Mouse (Mus musculus): Measurements from ENCODE around the gene Gcgr. TPM values are rescaled to one million over a fixed set of nuclear protein-coding genes. Genes with fewer than 3 reads are reported as not detected.

Gcgr gene
- polyA plus RNA-seq, 1 experiment from 2014 or later = 1.8 TPM

- 0 out of 2 replicates have a peak, but pooled peaks have one; percentile 36 for ATAC-seq (replicated peaks; ENCODE audit: insufficient number of reproducible peaks, low FRiP score, low TSS enrichment)
- Histone ChIP-seq H3K27ac (ENCODE audit: low read depth, low read length) (peak overlapping the region; percentile 3; the same call in 1 of the 2 replicates), H3K9me3 (replicated peaks; ENCODE audit: control insufficient read depth, low read length) (no peaks in the 10 kb centered on the region), H3K4me3 (ENCODE audit: low read depth, low read length) (no peak overlapping the region), H3K4me1 (ENCODE audit: control insufficient read depth, insufficient read depth, low read length) (no peaks in the 10 kb centered on the region; the same call in 1 of the 2 replicates), H3K4me2 (peak overlapping the region; percentile 9; the same call in 1 of the 2 replicates), H3K9ac (ENCODE audit: low read depth, low read length) (0 out of 2 replicates have a peak overlapping the region, but pooled peaks have one; percentile 1), H3K27me3 (ENCODE audit: control insufficient read depth, insufficient read depth, low read length) (peaks cover 2% of the 10 kb centered on the region; the same call in 1 of the 2 replicates), H3K36me3 (ENCODE audit: control insufficient read depth, insufficient read depth, low read length) (no peaks in the 10 kb centered on the region)
- 38% methylated on average over 9 of the region's 9 CpGs for WGBS (ENCODE audit: insufficient replicate concordance)
Observed at GRCm38 (mm10) chr11:120519738-120520137, 10.8 kb upstream of the Gcgr start.

GRCm38 (mm10) chr11:120520498-120520897, 10.0 kb upstream of the Gcgr start:
- H3K4me2 ChIP-seq = no peak overlapping the region
- H3K27ac ChIP-seq (ENCODE audit: low read depth, low read length) = no peak overlapping the region
- H3K9me3 ChIP-seq (replicated peaks; ENCODE audit: control insufficient read depth, low read length) = peaks cover 3% of the 10 kb centered on the region; the same call in 1 of the 2 replicates
- 0 out of 2 replicates have a peak overlapping the region, but pooled peaks have one; percentile 1 for H3K9ac ChIP-seq (ENCODE audit: low read depth, low read length)
- H3K27me3 ChIP-seq (ENCODE audit: control insufficient read depth, insufficient read depth, low read length) = peaks cover 2% of the 10 kb centered on the region; the same call in 1 of the 2 replicates
- H3K36me3 ChIP-seq (ENCODE audit: control insufficient read depth, insufficient read depth, low read length) = no peaks in the 10 kb centered on the region
- 67% methylated on average over 9 of the region's 9 CpGs for WGBS (ENCODE audit: insufficient replicate concordance)
- H3K4me1 ChIP-seq (ENCODE audit: control insufficient read depth, insufficient read depth, low read length) = no peaks in the 10 kb centered on the region; the same call in 1 of the 2 replicates
- ATAC-seq (replicated peaks; ENCODE audit: insufficient number of reproducible peaks, low FRiP score, low TSS enrichment) = no peak
- H3K4me3 ChIP-seq (ENCODE audit: low read depth, low read length) = no peak overlapping the region

GRCm38 (mm10) chr11:120520967-120521540, 9.4 kb upstream of the Gcgr start:
- H3K27ac ChIP-seq (ENCODE audit: low read depth, low read length) = no peak overlapping the region
- no peak for ATAC-seq (replicated peaks; ENCODE audit: insufficient number of reproducible peaks, low FRiP score, low TSS enrichment)
- peaks cover 2% of the 10 kb centered on the region; the same call in 1 of the 2 replicates for H3K27me3 ChIP-seq (ENCODE audit: control insufficient read depth, insufficient read depth, low read length)
- peaks cover 3% of the 10 kb centered on the region; the same call in 1 of the 2 replicates for H3K9me3 ChIP-seq (replicated peaks; ENCODE audit: control insufficient read depth, low read length)
- 68% methylated on average over 5 of the region's 5 CpGs for WGBS (ENCODE audit: insufficient replicate concordance)
- H3K4me3 ChIP-seq (ENCODE audit: low read depth, low read length) = no peak overlapping the region
- H3K9ac ChIP-seq (ENCODE audit: low read depth, low read length) = no peak overlapping the region
- no peak overlapping the region for H3K4me2 ChIP-seq
- H3K36me3 ChIP-seq (ENCODE audit: control insufficient read depth, insufficient read depth, low read length) = no peaks in the 10 kb centered on the region
- no peaks in the 10 kb centered on the region; the same call in 1 of the 2 replicates for H3K4me1 ChIP-seq (ENCODE audit: control insufficient read depth, insufficient read depth, low read length)

GRCm38 (mm10) chr11:120522581-120522980, 7.9 kb upstream of the Gcgr start:
- ATAC-seq (replicated peaks; ENCODE audit: insufficient number of reproducible peaks, low FRiP score, low TSS enrichment) = no peak
- H3K27ac ChIP-seq (ENCODE audit: low read depth, low read length) = no peak overlapping the region
- 82% methylated on average over 8 of the region's 8 CpGs for WGBS (ENCODE audit: insufficient replicate concordance)

GRCm38 (mm10) chr11:120525959-120526358, 4.5 kb upstream of the Gcgr start:
- ATAC-seq (replicated peaks; ENCODE audit: insufficient number of reproducible peaks, low FRiP score, low TSS enrichment) = no peak
- Histone ChIP-seq H3K27ac (ENCODE audit: low read depth, low read length) (no peak overlapping the region), H3K36me3 (ENCODE audit: control insufficient read depth, insufficient read depth, low read length) (no peaks in the 10 kb centered on the region), H3K4me2 (no peak overlapping the region), H3K4me1 (ENCODE audit: control insufficient read depth, insufficient read depth, low read length) (peaks cover 6% of the 10 kb centered on the region; the same call in 1 of the 2 replicates), H3K27me3 (ENCODE audit: control insufficient read depth, insufficient read depth, low read length) (peaks cover 36% of the 10 kb centered on the region), H3K9me3 (replicated peaks; ENCODE audit: control insufficient read depth, low read length) (peaks cover 3% of the 10 kb centered on the region; the same call in 1 of the 2 replicates), H3K9ac (ENCODE audit: low read depth, low read length) (no peak overlapping the region), H3K4me3 (ENCODE audit: low read depth, low read length) (no peak overlapping the region)
- WGBS (ENCODE audit: insufficient replicate concordance) = 70% methylated on average over 2 of the region's 2 CpGs

More at GRCm38 (mm10) chr11:120522581-120522980, 7.9 kb upstream of the Gcgr start:
- Histone ChIP-seq H3K4me2 (no peak overlapping the region), H3K9me3 (replicated peaks; ENCODE audit: control insufficient read depth, low read length) (peaks cover 3% of the 10 kb centered on the region; the same call in 1 of the 2 replicates), H3K4me1 (ENCODE audit: control insufficient read depth, insufficient read depth, low read length) (no peaks in the 10 kb centered on the region; the same call in 1 of the 2 replicates), H3K9ac (ENCODE audit: low read depth, low read length) (no peak overlapping the region), H3K27me3 (ENCODE audit: control insufficient read depth, insufficient read depth, low read length) (peaks cover 3% of the 10 kb centered on the region; the same call in 1 of the 2 replicates), H3K4me3 (ENCODE audit: low read depth, low read length) (no peak overlapping the region), H3K36me3 (ENCODE audit: control insufficient read depth, insufficient read depth, low read length) (no peaks in the 10 kb centered on the region)

GRCm38 (mm10) chr11:120527690-120528354, 2.7 kb upstream of the Gcgr start:
- 73% methylated on average over 9 of the region's 9 CpGs for WGBS (ENCODE audit: insufficient replicate concordance)

GRCm38 (mm10) chr11:120528903-120529302, 1.6 kb upstream of the Gcgr start:
- H3K9ac ChIP-seq (ENCODE audit: low read depth, low read length) = no peak overlapping the region
- 0 out of 2 replicates have a peak, but pooled peaks cover 6% of the 10 kb centered on the region for H3K4me1 ChIP-seq (ENCODE audit: control insufficient read depth, insufficient read depth, low read length)
- no peaks in the 10 kb centered on the region for H3K36me3 ChIP-seq (ENCODE audit: control insufficient read depth, insufficient read depth, low read length)
- no peak overlapping the region for H3K27ac ChIP-seq (ENCODE audit: low read depth, low read length)
- no peak overlapping the region; the same call in 1 of the 2 replicates for H3K4me2 ChIP-seq
- H3K4me3 ChIP-seq (ENCODE audit: low read depth, low read length) = no peak overlapping the region
- H3K27me3 ChIP-seq (ENCODE audit: control insufficient read depth, insufficient read depth, low read length) = peaks cover 63% of the 10 kb centered on the region
- ATAC-seq (replicated peaks; ENCODE audit: insufficient number of reproducible peaks, low FRiP score, low TSS enrichment) = no peak
- 36% methylated on average over 4 of the region's 4 CpGs for WGBS (ENCODE audit: insufficient replicate concordance)
- H3K9me3 ChIP-seq (replicated peaks; ENCODE audit: control insufficient read depth, low read length) = peaks cover 3% of the 10 kb centered on the region; the same call in 1 of the 2 replicates

More at GRCm38 (mm10) chr11:120527690-120528354, 2.7 kb upstream of the Gcgr start:
- Histone ChIP-seq H3K27ac (ENCODE audit: low read depth, low read length) (no peak overlapping the region), H3K9ac (ENCODE audit: low read depth, low read length) (no peak overlapping the region), H3K4me2 (no peak overlapping the region), H3K27me3 (ENCODE audit: control insufficient read depth, insufficient read depth, low read length) (peaks cover 55% of the 10 kb centered on the region), H3K36me3 (ENCODE audit: control insufficient read depth, insufficient read depth, low read length) (no peaks in the 10 kb centered on the region), H3K4me1 (ENCODE audit: control insufficient read depth, insufficient read depth, low read length) (0 out of 2 replicates have a peak, but pooled peaks cover 6% of the 10 kb centered on the region), H3K9me3 (replicated peaks; ENCODE audit: control insufficient read depth, low read length) (peaks cover 3% of the 10 kb centered on the region; the same call in 1 of the 2 replicates), H3K4me3 (ENCODE audit: low read depth, low read length) (no peak overlapping the region)
- no peak for ATAC-seq (replicated peaks; ENCODE audit: insufficient number of reproducible peaks, low FRiP score, low TSS enrichment)

- Histone ChIP-seq H3K4me1 (ENCODE audit: control insufficient read depth, insufficient read depth, low read length) (0 out of 2 replicates have a peak, but pooled peaks cover 6% of the 10 kb centered on the region), H3K27ac (ENCODE audit: low read depth, low read length) (no peak overlapping the region), H3K4me2 (no peak overlapping the region), H3K36me3 (ENCODE audit: control insufficient read depth, insufficient read depth, low read length) (no peaks in the 10 kb centered on the region), H3K4me3 (ENCODE audit: low read depth, low read length) (no peak overlapping the region), H3K9me3 (replicated peaks; ENCODE audit: control insufficient read depth, low read length) (no peaks in the 10 kb centered on the region), H3K27me3 (ENCODE audit: control insufficient read depth, insufficient read depth, low read length) (peaks cover 75% of the 10 kb centered on the region), H3K9ac (ENCODE audit: low read depth, low read length) (no peak overlapping the region)
- no peak for ATAC-seq (replicated peaks; ENCODE audit: insufficient number of reproducible peaks, low FRiP score, low TSS enrichment)
- WGBS (ENCODE audit: insufficient replicate concordance) = 29% methylated on average over 9 of the region's 9 CpGs
Observed at GRCm38 (mm10) chr11:120531646-120532045, 1.1 kb downstream of the Gcgr start.
